26 mouse cellular contexts compared by ENCODE assay signal in the genomic region with DNA sequence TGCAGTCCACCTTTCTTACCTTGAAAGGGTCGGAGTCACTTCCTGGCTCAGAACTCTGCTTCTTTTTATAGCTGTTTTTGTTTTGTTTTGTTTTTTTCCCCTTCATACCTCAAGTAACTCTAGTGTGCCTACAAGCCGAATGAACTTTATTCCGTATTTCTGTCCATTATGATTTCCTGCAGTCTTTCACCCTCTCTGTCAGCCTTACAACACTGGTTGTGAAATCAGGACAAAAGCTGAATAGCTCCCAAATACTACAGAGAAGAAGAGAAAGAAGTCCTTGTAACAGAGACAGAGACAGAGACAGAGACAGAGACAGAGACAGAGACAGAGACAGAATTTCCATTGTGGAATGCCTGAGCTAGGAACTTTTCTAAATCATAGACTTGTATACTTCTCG. TPM values are rescaled to one million over a fixed set of nuclear protein-coding genes. Genes with fewer than 3 reads are reported as not detected.
DNase-seq lines count a peak whose midpoint lies in the region; ATAC-seq and TF ChIP-seq lines count a peak whose summit lies in the region.
"Had no signal": no experiment of that assay in that cellular context is flagged by ENCODE, and none has a peak within 500 bp of the region (broad histone marks: within the 10 kb centered on the region; RNA-seq: fewer than 3 reads in every experiment).

No protein-coding gene starts in this region.

- H3K27me3 ChIP-seq in liver, adult 2 months (ENCODE audit: control insufficient read depth, insufficient read depth, low read length), result no peaks in the 10 kb centered on the region
- no peaks in the 10 kb centered on the region for H3K27me3 ChIP-seq in liver, embryonic 12.5 days (replicated peaks)
- no peaks in the 10 kb centered on the region for H3K27me3 ChIP-seq in hindbrain, embryonic 12.5 days
- H3K27me3 ChIP-seq: CH12.LX, Patski had no signal

- H3K9me3 ChIP-seq in liver, embryonic 12.5 days (replicated peaks), result no peaks in the 10 kb centered on the region
- no peaks in the 10 kb centered on the region for H3K9me3 ChIP-seq in hindbrain, embryonic 12.5 days (replicated peaks)
- H3K9me3 ChIP-seq: G1E had no signal

- no peaks in the 10 kb centered on the region; the same call in 1 of the 2 replicates for H3K36me3 ChIP-seq in liver, adult 2 months (ENCODE audit: control insufficient read depth, insufficient read depth, low read length)
- H3K36me3 ChIP-seq in liver, embryonic 12.5 days, result 0 out of 2 replicates have a peak, but pooled peaks cover 5% of the 10 kb centered on the region
- peaks cover 35% of the 10 kb centered on the region for H3K36me3 ChIP-seq in hindbrain, embryonic 12.5 days

- WGBS in liver, adult 2 months, result 92% methylated on average over 4 of the region's 4 CpGs
- WGBS in liver, embryonic 12.5 days (ENCODE audit: insufficient replicate concordance), result 73% methylated on average over 4 of the region's 4 CpGs
- 93% methylated on average over 4 of the region's 4 CpGs for WGBS in hindbrain, embryonic 12.5 days

- no peak overlapping the region for H3K4me3 ChIP-seq in liver, adult 2 months (ENCODE audit: insufficient read depth, low read depth, low read length)
- no peak overlapping the region for H3K4me3 ChIP-seq in liver, embryonic 12.5 days
- H3K4me3 ChIP-seq in brown adipose tissue, adult 24 weeks (ENCODE audit: insufficient read depth, low read depth, low read length), result no peak overlapping the region
- H3K4me3 ChIP-seq in hindbrain, embryonic 12.5 days, result no peak overlapping the region

- H3K9ac ChIP-seq in liver, adult 2 months (ENCODE audit: low read depth, low read length), result no peak overlapping the region
- H3K9ac ChIP-seq in liver, embryonic 12.5 days, result no peak overlapping the region
- no peak overlapping the region for H3K9ac ChIP-seq in hindbrain, embryonic 12.5 days

- DNase-seq in liver, adult 2 months (ENCODE audit: extremely low read depth, low read depth, low spot score), result peak; percentile 59
- peak; percentile 17 for DNase-seq in lung, postnatal 36 days
- DNase-seq in lung, postnatal 10 days, result no peak
- DNase-seq in adipocyte (ENCODE audit: low spot score), result peak; percentile 92
- DNase-seq in spleen, postnatal 4 days (ENCODE audit: low spot score in 2 of 2), result no peak
- DNase-seq: adrenal gland, adult 2 months; adrenal gland, adult 8-10 months; adrenal gland, postnatal 10 days; adrenal gland, postnatal 14 days; adrenal gland, postnatal 25 days; adrenal gland, postnatal 36 days; B cell, adult 2 months; cerebellum, adult 11 months; cerebellum, adult 11-12 months; cerebellum, adult 18-20 months; cerebellum, adult 2 months had no signal

- no peak for TF ChIP-seq CTCF in liver, adult 2 months (IDR thresholded peaks at IDR 0.05; ENCODE audit: low read depth, low read length)

- H3K27ac ChIP-seq in liver, adult 2 months (replicated peaks; ENCODE audit: insufficient read depth, low read depth, low read length), result no peak overlapping the region
- H3K27ac ChIP-seq in liver, embryonic 12.5 days, result no peak overlapping the region
- peak overlapping the region; percentile 97 for H3K27ac ChIP-seq in brown adipose tissue, adult 24 weeks (replicated peaks; ENCODE audit: low read depth, low read length)
- H3K27ac ChIP-seq in hindbrain, embryonic 12.5 days, result no peak overlapping the region

- no peaks in the 10 kb centered on the region for H3K79me2 ChIP-seq in liver, adult 2 months (ENCODE audit: control insufficient read depth, insufficient read depth, low read length)

- ATAC-seq in liver, embryonic 12.5 days, result no peak
- ATAC-seq in hindbrain, embryonic 12.5 days (ENCODE audit: low FRiP score), result no peak
- ATAC-seq: activated CD4-positive, CD25-positive, alpha-beta regulatory T cell, adult 4 months; CD4-positive, CD25-positive, alpha-beta regulatory T cell, adult 4 months; Patski had no signal

- TF ChIP-seq POLR2A in liver, adult 2 months (IDR thresholded peaks at IDR 0.05; ENCODE audit: extremely low read depth, insufficient read depth, low read length), result no peak

- H3K4me1 ChIP-seq in liver, adult 2 months (ENCODE audit: control insufficient read depth, insufficient read depth, low read length), result no peaks in the 10 kb centered on the region; the same call in 1 of the 2 replicates
- peaks cover 13% of the 10 kb centered on the region; the same call in 1 of the 2 replicates for H3K4me1 ChIP-seq in liver, embryonic 12.5 days
- H3K4me1 ChIP-seq in brown adipose tissue, adult 24 weeks (ENCODE audit: control insufficient read depth, insufficient read depth, insufficient read length, low read length), result peaks cover 25% of the 10 kb centered on the region
- H3K4me1 ChIP-seq in hindbrain, embryonic 12.5 days, result peaks cover 16% of the 10 kb centered on the region

- H3K4me2 ChIP-seq in liver, embryonic 12.5 days, result no peak overlapping the region
- H3K4me2 ChIP-seq in hindbrain, embryonic 12.5 days (replicated peaks), result no peak overlapping the region

RNA-seq across cellular contexts. Expression of gene Fstl1, which starts 41.3 kb away (rescaled TPM):
- total RNA-seq in liver, adult 2 months (2014; rRNA removed), result 4.4 and 5.0 TPM in 2 replicates
- 1.8 and 1.9 TPM in 2 replicates for polyA plus RNA-seq in liver, adult 2 months (2012; rRNA removed)
- polyA plus RNA-seq in liver, embryonic 12.5 days (2016; fragmentation: Nextera tagmentation; extraction: Ambion mirVana), result 44.7 and 54.2 TPM in 2 replicates
- 26.5 and 46.9 TPM in 2 replicates for polyA plus RNA-seq in brown adipose tissue, adult 24 weeks (2012; ENCODE audit: insufficient read depth, insufficient read length, missing spikeins)
- polyA plus RNA-seq in hindbrain, embryonic 12.5 days (2016; fragmentation: Nextera tagmentation; extraction: Ambion mirVana), result 328 and 345 TPM in 2 replicates

RNA-seq across cellular contexts. Expression of gene Gm36028, which starts 43.0 kb away (rescaled TPM):
- total RNA-seq in liver, adult 2 months (2014; rRNA removed), result 2.1 and 3.2 TPM in 2 replicates
- 5.3 and 8.9 TPM in 2 replicates for polyA plus RNA-seq in liver, adult 2 months (2012; rRNA removed)
- not detected in 2 replicates for polyA plus RNA-seq in liver, embryonic 12.5 days (2016; fragmentation: Nextera tagmentation; extraction: Ambion mirVana)
- 3.4 and 4.1 TPM in 2 replicates for polyA plus RNA-seq in brown adipose tissue, adult 24 weeks (2012; ENCODE audit: insufficient read depth, insufficient read length, missing spikeins)
- polyA plus RNA-seq in hindbrain, embryonic 12.5 days (2016; fragmentation: Nextera tagmentation; extraction: Ambion mirVana), result 0.26 TPM in 1 of 2 replicates, not detected in the other
- total RNA-seq: CH12.LX, ES-E14, MEL had no signal
- polyA plus RNA-seq: activated CD4-positive, CD25-positive, alpha-beta regulatory T cell, adult 4 months; CD4-positive, CD25-positive, alpha-beta regulatory T cell, adult 4 months; G1E had no signal

RNA-seq across cellular contexts. Expression of gene Lrrc58, which starts 50.2 kb away (rescaled TPM):
- 29.2 and 42.6 TPM in 2 replicates for total RNA-seq in liver, adult 2 months (2014; rRNA removed)
- 9.9 and 10.5 TPM in 2 replicates for polyA plus RNA-seq in liver, adult 2 months (2012; rRNA removed)
- 22.0 and 22.2 TPM in 2 replicates for polyA plus RNA-seq in liver, embryonic 12.5 days (2016; fragmentation: Nextera tagmentation; extraction: Ambion mirVana)
- 50.9 and 60.6 TPM in 2 replicates for polyA plus RNA-seq in brown adipose tissue, adult 24 weeks (2012; ENCODE audit: insufficient read depth, insufficient read length, missing spikeins)
- polyA plus RNA-seq in hindbrain, embryonic 12.5 days (2016; fragmentation: Nextera tagmentation; extraction: Ambion mirVana), result 65.8 and 72.1 TPM in 2 replicates

Comparison
In these comparisons a context has a peak if more than half of its experiments do, and no peak if none do; other contexts are left out.
1. DNase-seq: peak in liver, adult 2 months (single experiment), lung, postnatal 36 days (single experiment) and adipocyte (single experiment); none in lung, postnatal 10 days (single experiment) and spleen, postnatal 4 days (0 of 2).